Mouse (Mus musculus) spleen, postnatal 4 days (tissue): ENCODE results near the gene Angptl7.
A peak's percentile ranks its signal among the peaks of the same experiment; 100 is the strongest.

Experiments
- DNase-seq, 2 experiments: peaks; one replicate each; pipeline ENCODE4 v3.0.0; 2022; ENCODE audit warnings: low spot score in 2 of 2

The Angptl7 gene

DNA sequence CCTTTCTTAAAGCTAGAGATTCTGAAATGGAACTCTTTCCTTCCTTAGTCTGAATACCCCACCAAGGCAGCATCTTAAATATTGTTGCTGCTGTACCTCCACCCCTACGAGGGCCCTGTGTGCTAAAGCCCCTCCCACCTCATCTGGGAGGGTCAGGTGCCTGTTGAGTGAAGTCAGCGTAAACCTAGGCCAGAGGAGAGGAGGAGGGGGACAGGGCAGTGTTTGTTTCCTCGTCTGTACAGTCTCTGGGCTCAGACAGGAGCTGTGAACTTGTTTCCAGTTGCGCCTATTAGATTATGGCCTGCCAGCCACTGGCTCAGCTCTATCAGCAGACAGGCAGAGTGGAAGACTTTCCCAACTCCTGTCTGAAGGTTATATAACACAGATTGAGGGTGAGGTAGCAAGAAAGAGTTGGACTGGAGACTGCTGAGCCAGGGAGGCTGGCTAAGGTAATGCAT, at the start of gene Angptl7:
Angptl7 (minus strand) TSS at position 51 of the 458 bp plus-strand sequence.
- DNase-seq: no peak

DNA sequence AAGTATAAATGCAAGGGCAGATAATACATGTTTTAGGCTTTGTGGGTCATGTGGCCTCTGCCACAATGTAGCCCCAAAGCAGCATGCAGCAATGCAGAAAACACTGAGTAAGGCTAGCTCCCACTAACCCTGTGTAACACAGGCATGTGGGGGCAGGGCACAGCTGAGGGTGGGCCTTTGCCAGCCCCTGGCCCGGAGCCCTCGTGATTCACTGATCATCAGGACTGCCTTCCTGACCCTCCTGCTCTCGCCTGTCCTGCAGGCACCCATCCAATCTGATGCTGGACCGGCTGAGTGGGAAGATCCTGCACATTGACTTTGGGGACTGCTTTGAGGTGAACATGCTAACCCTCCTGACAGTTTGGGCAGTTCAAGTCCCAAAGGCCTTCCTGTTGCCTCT, 48.8 kb upstream of the Angptl7 start:
- DNase-seq: peak in 1 of 2 experiments; percentile 60

DNA sequence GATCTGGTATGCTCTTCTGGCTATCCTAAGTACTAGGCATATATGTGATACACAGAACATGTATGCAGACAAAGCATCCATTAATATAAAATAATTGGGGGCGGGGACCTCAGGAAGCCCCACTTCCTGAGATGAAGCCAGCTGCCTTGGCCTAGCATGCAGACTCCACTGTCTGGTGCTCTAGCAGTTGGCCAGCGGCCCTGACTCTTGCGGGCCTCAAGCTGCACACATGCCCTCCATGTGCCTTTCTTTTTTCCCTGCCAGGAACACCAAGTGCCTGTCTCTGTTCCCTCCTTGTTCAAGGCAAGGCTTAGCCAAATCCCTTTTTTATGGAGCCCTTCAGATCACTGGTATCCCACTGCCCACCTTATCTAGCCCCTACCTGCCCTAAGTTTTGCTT, 35.6 kb upstream of the Angptl7 start:
- DNase-seq: no peak

DNA sequence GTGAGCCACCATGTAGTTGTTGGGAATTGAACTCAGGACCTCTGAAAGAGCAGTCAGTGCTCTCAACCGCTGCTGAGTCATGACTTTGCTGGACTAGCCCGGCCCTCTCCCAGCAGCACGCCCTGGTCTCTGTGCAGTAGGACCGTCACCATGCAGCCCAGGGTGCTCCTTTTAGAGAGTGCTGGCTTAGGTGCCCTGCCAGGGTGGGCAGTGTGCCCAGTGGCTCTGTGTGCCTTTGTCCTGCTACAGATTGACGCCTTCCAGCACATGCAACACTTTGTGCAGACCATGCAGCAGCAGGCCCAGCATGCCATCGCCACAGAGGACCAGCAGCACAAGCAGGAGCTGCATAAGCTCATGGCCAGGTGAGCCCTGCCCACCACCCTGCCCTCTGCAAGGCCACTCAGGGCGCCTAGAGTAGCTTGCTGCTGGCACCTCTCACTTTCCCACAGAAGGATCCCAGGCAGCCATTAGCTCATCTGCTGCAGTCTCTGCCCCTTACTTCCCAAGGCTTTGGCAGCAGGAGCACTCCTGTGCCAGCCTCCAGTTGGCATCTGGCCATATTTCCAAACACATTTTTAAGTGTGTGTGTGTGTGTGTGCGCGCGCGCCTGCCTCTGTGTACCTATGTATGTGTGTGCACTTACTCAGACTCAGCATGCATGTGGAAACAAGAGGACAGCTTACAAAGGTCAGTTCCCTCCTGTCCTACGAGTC, 33.5 kb upstream of the Angptl7 start:
- no peak for DNase-seq

DNA sequence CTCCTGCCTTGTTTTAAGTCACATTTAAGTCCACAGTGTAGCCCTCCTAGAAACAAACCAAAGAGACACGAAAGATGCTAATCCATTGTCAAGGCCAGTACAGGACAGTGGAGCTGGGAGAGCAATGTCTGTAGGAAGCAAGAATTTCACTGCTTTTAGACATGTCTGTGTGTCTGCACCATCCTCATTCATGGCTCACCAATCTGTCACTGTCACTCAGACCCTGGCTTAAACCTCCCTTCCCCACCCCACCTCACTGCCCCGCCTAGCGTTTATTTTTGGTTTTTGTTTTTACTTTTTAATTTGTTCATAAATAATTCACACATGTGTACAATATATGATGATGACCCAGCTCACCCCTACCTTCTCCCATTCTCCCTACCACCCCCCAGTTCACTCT, 32.3 kb upstream of the Angptl7 start:
- no peak for DNase-seq

DNA sequence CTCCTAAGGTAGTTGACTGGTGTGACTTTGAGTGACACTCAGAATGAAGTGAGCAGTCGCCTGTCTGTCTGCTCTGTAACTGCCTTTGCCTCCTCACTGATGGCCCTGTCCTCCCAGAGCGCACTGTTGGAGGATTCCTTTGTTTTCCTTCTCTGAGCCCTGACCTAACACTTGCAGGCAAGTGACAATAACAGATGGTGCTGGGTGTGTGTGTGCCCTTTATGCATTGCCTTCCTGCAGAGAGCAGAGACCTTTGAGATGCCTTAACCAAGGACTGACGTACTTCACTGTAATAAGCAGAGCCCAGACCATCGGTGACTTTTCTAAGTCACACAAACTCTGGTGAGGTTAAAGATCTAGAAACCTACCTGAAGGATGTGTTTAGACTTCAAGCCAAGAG, 31.1 kb upstream of the Angptl7 start:
- DNase-seq: no peak

DNA sequence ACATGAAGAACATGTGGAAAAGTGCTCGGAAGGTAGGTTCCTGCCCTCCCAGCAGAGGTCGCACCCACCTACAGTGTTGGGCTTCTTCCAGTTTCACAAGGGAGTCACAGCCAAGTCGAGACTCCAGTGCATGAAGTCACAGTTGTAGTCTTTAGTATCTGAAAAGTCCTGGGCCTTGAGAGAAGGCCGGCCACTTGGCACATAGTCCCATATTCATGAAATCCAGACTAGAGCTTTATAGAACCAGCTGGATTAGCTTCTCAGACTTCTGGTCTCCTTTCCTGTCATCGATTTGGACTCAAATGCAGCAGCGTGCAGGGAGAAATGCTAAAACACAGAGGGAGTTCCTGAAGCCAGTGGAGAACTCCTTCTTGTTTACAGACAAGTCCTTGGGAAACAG, 30.5 kb upstream of the Angptl7 start:
- no peak for DNase-seq

DNA sequence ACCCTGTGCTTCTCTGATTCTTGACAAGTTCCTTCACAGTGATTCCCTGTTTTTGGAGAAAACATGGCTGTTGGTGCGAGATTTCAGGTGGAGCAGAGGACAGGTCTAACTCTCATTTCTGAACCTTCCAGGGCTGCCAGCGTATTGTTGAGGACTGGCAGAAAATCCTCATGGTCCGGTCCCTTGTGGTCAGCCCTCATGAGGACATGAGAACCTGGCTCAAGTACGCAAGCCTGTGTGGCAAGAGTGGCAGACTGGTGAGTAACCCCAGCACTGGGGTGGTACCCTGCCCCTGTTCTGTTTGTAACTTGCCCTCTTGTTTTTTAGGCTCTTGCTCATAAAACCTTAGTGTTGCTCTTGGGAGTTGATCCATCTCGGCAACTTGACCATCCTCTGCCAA, 30.1 kb upstream of the Angptl7 start:
- DNase-seq: no peak

DNA sequence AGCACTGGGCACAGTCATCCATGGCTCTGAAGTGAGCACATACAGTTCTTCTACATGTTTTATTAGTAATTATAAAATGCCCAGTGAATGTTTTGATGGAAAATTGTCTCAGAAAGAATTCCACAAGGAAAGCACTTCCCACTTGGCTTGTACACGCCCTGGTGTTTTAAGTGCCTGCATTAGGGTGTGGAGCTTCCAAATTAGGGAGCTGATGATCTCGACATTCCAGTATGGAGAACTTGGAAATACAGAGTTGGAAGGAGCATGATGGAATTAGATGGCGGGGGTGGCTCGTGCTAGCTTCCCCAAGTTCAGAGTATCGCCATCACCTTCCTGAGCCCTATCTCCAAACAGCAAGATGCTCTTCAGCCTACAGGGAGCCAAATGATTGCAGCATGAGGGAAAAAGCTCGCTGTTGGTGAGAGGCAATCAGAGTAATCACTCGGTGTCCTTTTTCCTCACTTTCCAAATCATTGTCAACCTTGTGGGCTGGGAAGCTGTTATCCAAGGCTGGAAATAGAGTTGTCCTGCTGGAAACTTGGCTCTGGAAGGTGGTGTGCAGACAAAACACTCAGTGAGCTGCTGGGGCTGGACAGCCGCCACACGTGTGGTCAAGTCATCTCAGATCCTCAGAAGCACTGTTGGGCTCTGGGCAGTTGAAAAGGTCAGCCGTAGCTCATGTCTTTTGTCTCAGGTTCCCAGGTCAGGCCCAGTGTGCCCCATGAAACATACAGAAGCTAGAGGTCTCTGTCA, 27.1 kb upstream of the Angptl7 start:
- no peak for DNase-seq

DNA sequence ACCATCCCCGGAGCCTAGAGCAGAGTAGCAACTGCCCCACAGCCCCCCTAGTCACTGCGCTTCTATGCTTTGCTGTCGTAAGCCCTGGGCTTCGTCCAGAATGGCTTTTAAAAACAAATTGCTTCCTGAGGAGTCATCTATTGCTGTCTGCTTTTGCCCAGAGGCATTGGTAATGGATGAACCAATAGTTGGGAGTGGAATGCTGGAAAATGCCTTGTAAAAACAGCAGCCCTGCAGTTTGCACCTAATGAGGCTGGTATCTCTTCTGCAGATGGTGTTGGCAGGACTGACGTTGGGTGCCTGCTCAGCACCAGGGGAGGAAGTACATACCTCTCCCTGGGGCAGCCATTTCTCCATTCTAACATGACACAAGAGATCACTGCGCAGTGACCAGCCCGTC, 23.3 kb upstream of the Angptl7 start:
- DNase-seq: no peak

DNA sequence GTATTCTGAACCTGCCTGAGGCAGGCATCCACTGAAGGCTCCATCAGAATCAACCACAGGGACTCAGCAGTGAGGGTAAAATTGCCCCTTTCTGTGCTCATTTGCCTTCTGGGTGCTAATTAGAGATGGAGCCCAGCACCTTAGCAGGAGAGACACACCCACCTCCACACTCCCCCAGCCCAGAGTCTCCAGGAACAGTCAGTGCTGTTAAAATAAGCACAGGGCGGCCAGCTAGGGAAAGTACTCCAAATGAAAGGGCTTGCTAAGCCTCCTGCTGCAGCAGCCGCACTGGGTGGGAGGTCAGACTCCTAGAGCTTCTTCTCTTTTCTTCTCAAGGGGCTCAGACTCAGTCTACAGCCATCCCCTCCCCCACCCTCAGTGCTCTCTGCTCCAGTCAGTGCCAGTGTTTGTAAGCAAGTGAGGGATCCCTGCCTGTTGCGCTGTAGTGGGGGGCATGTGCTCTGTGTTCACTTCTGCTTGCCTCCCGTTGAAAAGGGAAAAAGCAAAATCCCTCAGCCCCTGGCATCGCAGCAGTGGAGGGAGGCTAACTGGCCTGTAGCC, 18.1 kb upstream of the Angptl7 start:
- DNase-seq: no peak

DNA sequence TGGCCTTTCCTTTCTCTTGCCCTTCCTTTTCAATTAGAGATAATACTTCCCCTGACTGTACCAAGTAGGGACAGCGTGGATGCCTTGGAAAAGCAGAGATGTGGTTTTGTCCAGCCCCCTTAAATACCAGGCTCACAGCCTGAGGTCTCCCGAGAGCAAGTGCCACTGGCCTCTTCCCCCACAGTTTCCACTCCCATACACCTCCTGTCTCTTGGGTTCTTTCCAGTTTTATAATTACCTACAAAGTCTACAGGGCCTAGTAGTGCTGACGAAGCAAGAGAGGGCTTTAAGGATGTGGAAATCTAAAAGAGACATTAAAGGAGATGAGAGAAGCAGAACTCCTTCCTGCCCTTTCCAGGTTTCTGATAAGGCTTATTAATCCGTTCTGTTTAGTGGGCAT, 17.5 kb upstream of the Angptl7 start:
- no peak for DNase-seq

DNA sequence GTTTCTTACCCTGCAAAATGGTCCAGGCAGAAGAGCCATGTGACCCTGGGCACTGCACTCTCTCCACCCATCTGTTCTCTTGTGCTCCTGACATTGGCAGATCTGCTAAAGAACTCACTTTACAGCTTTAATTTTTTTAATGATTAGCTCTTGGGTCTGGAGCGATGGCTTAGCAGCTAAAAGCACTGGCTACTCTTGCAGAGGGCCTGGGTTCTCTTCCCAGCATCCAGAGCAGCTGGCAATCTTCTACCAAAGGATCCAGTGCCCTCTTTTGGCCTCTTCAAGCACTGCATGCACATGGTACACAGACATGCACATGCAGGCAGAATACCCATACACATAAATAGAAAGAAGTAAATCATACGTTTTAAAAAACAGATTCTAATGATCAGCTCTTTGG, 15.1 kb upstream of the Angptl7 start:
- DNase-seq: no peak

DNA sequence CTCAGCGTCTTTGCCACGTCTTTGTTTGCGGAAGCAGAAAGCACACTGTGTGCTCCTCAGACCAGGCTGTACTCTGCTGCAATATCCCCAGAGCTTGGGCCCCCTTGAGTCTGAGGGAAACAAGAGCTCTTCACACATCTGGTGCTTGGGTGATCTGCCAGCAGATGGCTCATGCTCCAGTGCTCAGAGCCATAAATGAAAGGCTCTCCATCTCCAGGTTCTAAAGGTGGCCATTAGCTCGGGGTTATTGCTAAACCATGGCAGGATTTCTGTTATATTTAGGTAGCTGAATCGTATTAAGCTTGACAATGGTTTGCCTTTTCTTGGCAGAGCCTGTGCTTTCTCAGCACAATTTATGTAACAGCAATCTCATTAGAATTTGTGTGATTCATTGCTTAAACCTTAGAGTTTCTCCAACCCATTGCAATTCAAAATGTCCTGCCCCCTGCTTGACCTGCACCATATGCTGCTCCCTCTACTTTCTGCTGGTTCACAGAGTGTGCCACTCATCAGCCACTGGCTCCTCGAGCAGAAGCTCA, 12.8 kb upstream of the Angptl7 start:
- no peak for DNase-seq

DNA sequence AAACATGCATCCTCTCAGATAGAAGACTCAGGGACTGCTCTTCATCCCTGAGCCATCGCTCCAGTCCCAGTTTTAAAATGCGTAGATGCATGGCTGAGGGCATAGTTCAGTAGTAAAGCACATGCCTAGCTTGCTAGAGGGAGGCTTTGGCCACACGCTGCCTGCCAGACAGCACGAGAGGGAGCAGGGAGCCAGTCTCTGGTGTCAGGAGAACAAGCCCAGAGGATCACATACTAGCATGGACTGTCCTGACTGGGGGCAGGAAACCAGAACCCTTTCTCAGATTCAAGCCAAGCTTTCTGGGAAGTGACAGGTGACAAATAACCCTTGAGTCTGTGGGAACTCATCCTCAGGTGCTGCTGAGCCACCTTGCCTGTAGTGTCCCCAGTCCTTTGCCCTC, 11.1 kb upstream of the Angptl7 start:
- no peak for DNase-seq

DNA sequence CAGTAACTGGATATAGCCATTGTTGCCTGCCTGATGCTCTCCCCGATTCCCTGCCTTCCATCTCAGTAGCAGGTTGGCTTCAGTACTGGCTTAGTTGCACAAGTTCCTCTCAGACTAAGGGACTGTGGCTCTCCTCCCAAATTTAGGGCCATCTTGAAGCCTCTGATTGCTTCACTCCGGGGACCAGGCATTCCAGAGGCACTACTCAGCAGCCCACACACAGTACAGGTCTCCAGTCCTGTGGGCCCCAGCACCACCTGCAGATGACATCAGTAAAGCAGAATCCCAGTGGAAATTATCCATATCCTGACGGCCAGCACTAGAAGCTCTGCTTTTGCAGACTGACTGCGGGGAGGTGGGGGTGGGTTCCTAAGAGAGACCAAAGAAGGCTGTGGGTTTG, 10.4 kb upstream of the Angptl7 start:
- DNase-seq: no peak

DNA sequence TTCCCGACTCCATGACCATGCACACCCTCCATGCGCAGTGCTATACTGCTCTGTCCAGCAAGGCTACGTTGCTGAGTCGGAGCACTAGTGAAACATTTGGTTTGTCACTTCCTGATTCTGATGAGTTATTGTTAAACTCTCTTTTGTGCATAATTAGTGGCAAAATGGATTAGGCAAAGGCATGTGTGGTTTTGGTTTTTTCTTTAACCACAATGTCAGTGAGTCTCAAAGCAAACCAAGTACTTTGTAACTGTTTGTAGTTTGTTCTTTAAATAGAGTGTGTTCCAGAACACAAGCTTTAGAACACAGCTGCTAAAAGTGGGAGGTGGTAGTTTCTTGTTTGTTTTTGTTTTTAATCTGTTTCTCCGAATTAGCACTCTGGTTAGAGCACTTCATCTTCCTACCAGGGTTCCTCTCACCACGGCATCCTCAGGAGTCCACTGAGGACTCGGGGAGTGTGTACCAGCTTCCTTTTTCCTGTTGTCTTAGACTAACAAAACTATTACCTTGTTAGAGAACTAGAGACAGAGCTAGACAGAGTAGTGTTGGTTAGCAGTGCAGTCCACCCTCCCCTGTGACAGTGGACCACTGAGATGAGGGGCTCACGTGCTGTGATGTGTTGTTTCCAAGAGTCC, 9.3 kb upstream of the Angptl7 start:
- DNase-seq: no peak

DNA sequence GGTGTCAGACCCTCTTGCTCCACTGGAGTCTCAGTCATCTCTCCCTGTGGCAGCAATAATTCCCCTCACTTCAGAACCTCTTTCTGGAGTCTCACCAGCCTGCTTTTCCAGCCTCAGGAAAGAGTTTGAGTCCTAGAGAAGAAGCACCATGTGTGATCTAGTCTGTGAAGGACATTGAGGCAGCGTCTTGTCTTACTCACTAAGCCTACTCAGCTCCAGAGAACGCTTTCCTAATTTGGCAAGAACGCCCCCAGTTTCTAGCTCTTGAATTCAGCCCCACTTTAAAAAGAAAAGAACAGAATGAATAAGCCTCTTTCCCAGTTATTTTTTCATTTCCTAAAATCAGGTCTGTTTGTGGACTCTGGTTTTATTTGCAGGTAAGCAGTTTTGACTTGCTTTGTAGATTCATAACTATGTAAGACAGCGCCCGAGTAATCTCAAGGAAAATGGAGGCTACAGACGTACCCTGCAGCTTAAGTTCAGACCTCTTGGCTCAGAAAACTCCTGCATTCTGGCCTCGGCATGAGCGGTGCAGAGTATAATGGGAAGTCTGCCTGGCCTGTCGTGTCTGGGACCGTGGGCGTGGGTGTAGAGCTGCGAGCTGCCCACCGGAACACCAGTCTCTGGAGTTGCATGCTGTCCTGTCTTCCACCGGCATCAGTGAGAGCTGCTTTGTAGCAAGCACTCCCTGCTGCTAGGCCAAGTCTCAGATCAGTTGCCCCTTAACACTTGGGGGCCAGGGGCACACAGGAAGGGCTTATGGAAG, 8.0 kb upstream of the Angptl7 start:
- no peak for DNase-seq

DNA sequence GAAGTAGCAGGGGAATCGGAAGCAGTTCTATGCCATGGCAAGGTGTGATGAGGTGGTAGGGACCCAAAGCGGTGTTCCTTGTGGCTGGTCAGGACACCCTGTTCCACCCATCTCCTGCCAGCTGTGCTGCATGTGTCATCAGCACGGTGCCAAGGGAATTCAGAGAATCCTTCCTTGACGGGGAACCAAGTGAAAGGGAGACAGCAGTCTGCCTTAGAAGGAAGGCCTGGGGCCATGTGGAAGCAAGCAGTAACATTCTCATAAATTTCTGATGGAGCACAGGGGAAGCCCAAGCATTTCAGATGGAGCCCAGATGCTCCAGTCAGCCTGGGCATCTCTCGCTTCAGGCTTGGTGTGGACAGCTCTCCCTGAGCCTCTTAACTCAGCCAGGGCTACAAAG, 7.3 kb upstream of the Angptl7 start:
- no peak for DNase-seq

DNA sequence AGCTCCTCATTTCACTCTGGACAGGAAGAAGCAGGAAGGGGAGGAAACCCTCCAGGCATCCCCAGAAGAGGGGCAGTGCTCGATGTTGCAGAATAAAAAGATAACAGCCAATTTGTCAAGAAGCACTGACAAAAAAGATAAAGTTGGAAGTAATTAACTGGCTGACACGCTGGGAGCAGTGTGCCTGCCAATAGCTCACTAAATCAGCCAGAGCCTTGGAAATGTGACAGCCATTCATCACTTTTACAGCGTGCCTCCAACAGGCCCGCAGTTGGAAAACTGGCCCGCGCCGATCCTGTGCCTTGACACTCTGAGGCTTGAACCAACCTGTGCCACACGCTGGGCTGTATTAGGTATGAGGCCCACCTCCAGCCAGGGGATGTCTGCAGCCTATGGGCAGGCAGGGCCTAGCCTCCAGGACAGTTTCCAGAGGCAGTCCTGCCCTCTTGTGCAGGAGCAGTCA, 4.3 kb upstream of the Angptl7 start:
- peak in 1 of 2 experiments; percentile 55 for DNase-seq
